Mouse (Mus musculus) T-helper 2 cell (primary cell): ENCODE data around the gene Mon2.

Experiments used
- in situ Hi-C: fragments of 300-600 bp; cut with MboI, MseI; formaldehyde crosslinking; loops from one replicate; pipeline ENCODE4 v1.15.1; 2025; ENCODE audit warnings: high pct_unique_total_duplicates

The Mon2 gene

GRCm38 (mm10) chr10:123076245-123077023, at the start of gene Mon2:
TSS of gene Mon2 (minus strand) at chr10:123076505.
- in situ Hi-C loops: loop anchor here (5.0 kb wide), 1 partner anchor 269 kb away; no protein-coding TSS in a partner anchor

DNA sequence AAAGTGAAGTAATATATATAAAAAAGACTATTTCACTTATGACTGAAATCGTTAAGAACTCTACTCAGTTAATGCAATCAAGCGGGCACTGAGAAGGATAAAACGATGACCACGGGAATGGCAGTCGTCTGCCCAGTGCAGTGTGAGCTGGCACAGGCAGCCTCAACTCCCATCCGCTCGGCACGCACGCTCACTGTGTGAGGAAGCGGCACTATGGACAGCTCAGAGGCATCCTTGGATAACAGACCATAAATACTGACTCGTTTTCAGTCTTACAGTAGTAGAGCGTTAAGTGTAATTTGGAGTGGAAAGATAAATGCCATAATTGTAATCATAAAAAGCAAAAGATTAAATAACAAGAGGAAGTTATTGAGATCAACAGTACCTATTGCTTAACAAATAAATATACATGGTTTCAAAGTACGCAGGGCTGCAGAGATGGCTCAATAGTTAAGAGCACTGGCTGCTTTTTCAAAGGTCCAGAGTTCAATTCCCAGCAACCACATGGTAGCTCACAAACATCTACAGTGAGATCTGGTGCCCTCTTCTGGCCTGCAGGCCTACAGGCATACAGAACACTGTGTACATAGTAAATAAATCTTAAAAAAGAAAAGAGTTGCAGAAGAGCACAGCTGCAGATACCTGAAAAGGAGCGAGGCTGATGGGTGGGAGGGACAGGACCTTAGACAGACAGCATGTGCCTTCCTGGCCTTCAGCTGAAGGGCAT, 44.5 kb upstream of the Mon2 start:
- in situ Hi-C loops: loop anchor here (10.0 kb wide), 1 partner anchor 54 kb away; no protein-coding TSS in a partner anchor

GRCm38 (mm10) chr10:123116861-123117260, 40.6 kb upstream of the Mon2 start:
- in situ Hi-C loops: no loop called here

DNA sequence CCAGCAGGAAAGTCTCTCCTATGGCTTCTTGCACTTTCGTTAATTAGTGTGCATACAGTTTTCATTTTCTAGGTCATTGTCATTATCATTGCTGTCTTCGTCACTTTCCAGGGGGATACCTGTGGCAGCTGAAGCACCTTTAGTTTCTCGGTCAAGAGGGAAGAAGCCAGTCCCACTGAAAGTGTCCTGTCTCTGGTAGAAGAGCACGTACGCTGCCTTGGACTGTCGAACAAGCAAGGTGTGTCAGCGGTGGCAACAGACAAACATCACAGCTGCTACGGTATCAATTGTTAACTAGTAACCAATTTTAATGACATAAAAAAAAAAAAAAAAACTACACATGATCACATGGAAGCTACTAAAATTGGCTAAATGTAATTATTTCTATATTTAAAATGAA, 37.2 kb upstream of the Mon2 start:
- in situ Hi-C loops: no loop called here

DNA sequence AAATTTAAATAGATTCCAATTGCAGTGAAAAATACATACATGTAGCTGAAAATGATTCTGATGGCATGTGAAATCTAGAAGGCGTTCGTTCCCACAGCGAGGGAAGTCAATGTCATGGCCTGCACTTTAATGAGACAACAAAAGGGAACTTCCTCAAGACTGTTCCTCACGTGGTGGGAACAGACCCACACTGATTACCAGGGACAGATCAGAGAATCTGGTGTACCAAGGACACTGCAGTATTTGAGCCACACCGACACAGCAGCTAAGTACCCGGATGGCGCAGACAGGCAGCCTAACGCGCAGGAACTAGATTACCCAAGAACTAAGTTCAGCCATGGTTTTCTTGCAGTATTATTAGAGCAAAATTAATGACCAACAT, 36.5 kb upstream of the Mon2 start:
- in situ Hi-C loops: no loop called here

DNA sequence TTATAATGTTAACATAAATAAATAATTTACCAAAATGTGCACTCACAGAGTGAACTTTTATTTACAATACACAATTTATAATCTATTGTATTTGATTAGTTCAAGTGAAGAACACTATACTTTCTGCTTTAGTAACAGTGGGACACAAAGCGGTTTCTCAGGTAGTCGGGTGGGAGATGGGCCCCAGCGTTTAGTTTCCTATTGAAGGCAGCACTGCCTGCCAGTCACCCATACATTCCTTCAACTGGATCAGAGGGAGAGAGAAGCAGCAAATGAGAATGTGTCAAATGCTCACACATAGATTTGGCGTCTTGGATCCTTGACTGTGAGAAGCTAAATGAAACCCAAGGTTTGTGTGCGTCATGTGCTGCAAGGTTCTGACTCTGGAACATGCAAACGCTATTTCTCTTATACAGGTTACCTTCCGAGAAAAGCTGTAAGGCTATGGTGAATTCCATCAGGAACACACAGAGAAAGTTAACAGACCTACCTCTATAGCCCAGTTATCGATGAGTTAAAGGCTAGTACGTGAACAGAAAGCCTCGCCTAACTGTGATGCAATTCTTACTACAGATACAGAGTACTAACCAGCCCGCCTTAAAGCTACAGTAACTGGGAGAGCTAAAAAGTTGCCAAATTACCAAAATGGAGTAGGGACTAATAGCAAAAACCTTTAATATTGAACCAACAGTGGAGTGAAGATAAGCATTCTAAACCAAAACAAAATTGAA, 35.9 kb upstream of the Mon2 start:
- in situ Hi-C loops: no loop called here

GRCm38 (mm10) chr10:123110548-123110947, 34.2 kb upstream of the Mon2 start:
- in situ Hi-C loops: no loop called here

- in situ Hi-C loops: no loop called here
These were observed 32.2 kb upstream of the Mon2 start for GRCm38 (mm10) chr10:123108527-123108926.

DNA sequence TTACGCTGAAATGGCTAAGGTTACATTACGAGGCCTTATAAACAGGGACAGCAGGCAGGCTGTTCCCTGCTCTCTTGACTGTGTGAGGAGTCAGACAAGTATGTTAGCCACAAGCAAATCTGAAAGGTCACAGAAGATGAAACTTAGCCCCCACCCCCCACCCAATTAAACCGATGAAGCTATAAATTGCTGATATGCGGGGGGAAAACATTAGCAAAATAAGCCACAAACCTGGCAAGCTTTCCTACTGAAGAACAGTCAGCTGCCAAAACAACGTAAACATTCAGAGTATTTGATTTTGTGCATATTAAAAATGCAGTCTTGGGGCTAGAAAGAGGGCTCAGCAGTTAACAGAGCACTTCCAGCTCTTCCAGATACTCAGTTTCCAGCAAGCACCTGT, 31.8 kb upstream of the Mon2 start:
- in situ Hi-C loops: no loop called here

GRCm38 (mm10) chr10:123101303-123101702, 25.0 kb upstream of the Mon2 start:
- in situ Hi-C loops: no loop called here

GRCm38 (mm10) chr10:123100584-123100983, 24.3 kb upstream of the Mon2 start:
- in situ Hi-C loops: no loop called here

- in situ Hi-C loops: no loop called here
These were observed 18.2 kb upstream of the Mon2 start for GRCm38 (mm10) chr10:123094504-123094903.

- in situ Hi-C loops: no loop called here
These were observed 16.3 kb upstream of the Mon2 start for GRCm38 (mm10) chr10:123092577-123092976.

GRCm38 (mm10) chr10:123091737-123092136, 15.4 kb upstream of the Mon2 start:
- in situ Hi-C loops: no loop called here

DNA sequence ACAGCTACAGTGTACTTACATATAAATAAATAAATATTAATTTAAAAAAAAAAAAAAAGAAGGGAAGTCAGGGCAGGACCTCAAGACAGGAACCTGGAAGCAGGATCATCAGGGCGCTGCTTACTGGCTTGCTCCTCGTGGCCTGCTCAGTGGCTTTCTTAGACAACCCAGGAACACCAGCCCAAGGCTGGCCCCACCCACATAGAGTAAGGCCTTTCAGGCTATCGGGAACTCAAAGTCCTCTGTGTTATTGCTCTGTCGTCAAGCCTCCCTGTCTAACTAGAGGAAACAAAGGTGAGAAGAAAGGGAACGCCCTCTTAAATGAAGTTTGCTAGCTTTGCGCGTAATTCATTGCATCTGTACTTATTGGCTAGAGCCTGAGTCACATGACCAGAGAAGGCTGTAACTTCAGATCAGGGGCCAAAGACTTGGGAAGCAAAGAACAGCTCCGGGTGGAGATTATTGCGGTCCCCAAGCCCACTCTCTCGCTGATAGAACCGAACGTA, 13.2 kb upstream of the Mon2 start:
- in situ Hi-C loops: no loop called here

GRCm38 (mm10) chr10:123086847-123087246, 10.5 kb upstream of the Mon2 start:
- in situ Hi-C loops: no loop called here

DNA sequence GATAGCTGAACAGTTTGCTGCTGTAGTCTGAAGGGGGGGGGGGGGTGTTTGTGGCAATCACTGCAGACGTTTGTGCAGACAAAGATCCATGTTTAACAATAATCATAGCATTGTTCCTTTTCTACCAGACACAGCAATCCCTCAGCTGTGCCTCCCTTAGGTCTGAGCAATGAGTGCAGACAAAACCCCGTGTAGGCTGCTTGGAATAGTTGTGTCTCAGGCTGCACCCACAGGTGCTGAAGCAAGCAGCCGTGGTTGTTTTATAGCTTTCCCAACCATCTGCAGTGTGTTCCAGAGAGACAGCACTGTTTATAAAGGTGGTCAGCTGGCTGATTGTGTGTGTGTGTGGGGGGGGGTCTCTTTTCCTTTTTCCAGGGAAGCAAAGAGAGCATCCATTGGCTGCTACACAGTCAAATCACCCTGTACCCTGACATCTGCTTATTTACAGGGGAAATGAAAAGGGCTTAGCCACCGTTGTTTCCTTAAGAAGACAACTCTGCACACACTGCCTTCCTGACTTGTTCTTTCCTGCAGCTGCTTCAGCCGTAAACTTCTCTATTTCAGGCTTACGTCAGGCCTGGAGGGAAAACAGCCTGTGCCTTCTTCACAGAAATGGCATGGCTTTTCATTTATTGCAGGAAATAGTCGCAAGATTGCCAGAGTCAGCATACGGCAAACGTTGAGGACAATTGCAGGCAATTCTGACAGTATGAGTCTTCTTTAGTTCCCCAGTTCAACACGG, 8.8 kb upstream of the Mon2 start:
- in situ Hi-C loops: no loop called here

DNA sequence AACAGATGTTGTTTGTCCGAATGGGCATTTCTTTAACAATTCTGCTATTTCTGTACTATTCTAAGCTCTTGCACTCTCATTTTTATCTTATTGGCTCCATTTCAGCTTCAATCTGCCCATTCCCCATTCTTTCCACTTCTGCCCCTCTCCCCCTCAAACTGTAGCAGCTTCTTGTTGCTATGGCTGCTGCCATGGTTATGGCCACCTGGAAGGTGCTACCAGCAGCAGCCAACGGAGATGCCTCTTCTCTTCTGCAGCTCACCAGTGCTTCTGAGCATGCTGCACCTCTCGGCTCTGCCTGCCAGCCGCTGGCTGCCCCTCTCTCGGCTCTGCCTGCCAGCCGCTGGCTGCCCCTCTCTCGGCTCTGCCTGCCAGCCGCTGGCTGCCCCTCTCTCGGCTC, 8.0 kb upstream of the Mon2 start:
- in situ Hi-C loops: no loop called here

GRCm38 (mm10) chr10:123075751-123076242, 508 bp downstream of the Mon2 start:
- in situ Hi-C loops: loop anchor here (5.0 kb wide), 1 partner anchor 268 kb away; no protein-coding TSS in a partner anchor

- in situ Hi-C loops: no loop called here
These were observed 4.3 kb downstream of the Mon2 start for GRCm38 (mm10) chr10:123071997-123072396.

DNA sequence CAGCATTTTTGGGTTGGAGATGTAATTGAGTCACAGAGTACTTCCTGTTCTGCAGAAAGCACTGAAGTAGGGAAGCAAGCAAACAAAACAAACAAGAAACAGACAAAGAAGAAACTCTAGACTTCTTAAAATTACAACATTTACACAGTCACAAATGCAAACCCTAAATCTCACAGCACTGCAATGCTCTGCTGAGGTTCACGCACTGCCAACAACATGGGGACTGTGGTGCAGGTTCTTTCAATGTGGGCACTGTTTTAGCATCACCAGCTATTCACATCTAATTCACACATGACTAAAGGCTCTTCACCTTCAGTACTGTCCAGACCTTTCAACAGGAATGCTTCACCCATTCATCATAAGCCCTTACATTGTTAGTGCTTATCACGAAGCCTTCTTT, 13.3 kb downstream of the Mon2 start:
- in situ Hi-C loops: no loop called here
